Mouse (Mus musculus) R1 (cell line): ENCODE measurements at regions not wholly inside any gene's neighbourhood (a gene's known extent, or its start where the extent isn't known, plus 50 kb on each side); places are given as distances from the start of the nearest gene placed in this dataset.
"Not testable (repeated sequence)": the region's sequence is repeated elsewhere in the genome, so short reads cannot be mapped to it uniquely, and the experiment has no call there.

Source experiments
- DNase-seq: peaks from one replicate; pipeline ENCODE4 v3.0.0-alpha.2; 2018; ENCODE audit warnings: low read depth, low spot score

GRCm38 (mm10) chr3:79002173-79002848 is 284.0 kb downstream of the Rapgef2 start:
- DNase-seq, result no peak

- DNase-seq, result no peak
Observed at GRCm38 (mm10) chr3:79001754-79002153, 284.6 kb downstream of the Rapgef2 start.

- DNase-seq, result no peak
Observed at GRCm38 (mm10) chr3:79000293-79000692, 286.0 kb downstream of the Rapgef2 start.

- DNase-seq, result no peak
Observed at GRCm38 (mm10) chr3:78999803-79000202, 286.5 kb downstream of the Rapgef2 start.

- peak; percentile 24 for DNase-seq
Observed at GRCm38 (mm10) chr3:78988120-78988519, 298.2 kb downstream of the Rapgef2 start.

GRCm38 (mm10) chr3:78986726-78987125 is 299.6 kb downstream of the Rapgef2 start:
- DNase-seq, result peak; percentile 51

- no peak for DNase-seq
Observed at GRCm38 (mm10) chr3:78981057-78981456, 305.3 kb downstream of the Rapgef2 start.

GRCm38 (mm10) chr3:78978781-78979180 is 307.5 kb downstream of the Rapgef2 start:
- DNase-seq, result no peak

- not testable (repeated sequence) for DNase-seq
Observed at GRCm38 (mm10) chr3:78966683-78967549, 319.4 kb downstream of the Rapgef2 start.

GRCm38 (mm10) chr3:78964231-78964858 is 322.0 kb downstream of the Rapgef2 start:
- DNase-seq, result no peak

GRCm38 (mm10) chr3:78958781-78959180 is 327.5 kb downstream of the Rapgef2 start:
- DNase-seq, result peak; percentile 61

GRCm38 (mm10) chr3:78955364-78955763 is 331.0 kb downstream of the Rapgef2 start:
- DNase-seq, result no peak

GRCm38 (mm10) chr3:78949385-78949784 is 336.9 kb downstream of the Rapgef2 start:
- DNase-seq, result peak; percentile 55

- peak; percentile 14 for DNase-seq
Observed at GRCm38 (mm10) chr3:78948700-78949099, 337.6 kb downstream of the Rapgef2 start.

- peak; percentile 78 for DNase-seq
Observed at GRCm38 (mm10) chr3:78948171-78948570, 338.1 kb downstream of the Rapgef2 start.

GRCm38 (mm10) chr3:78947183-78947582 is 339.1 kb downstream of the Rapgef2 start:
- no peak for DNase-seq

GRCm38 (mm10) chr3:78944185-78944584 is 342.1 kb downstream of the Rapgef2 start:
- peak; percentile 6 for DNase-seq

- no peak for DNase-seq
Observed at GRCm38 (mm10) chr3:78932975-78933374, 353.3 kb downstream of the Rapgef2 start.

GRCm38 (mm10) chr3:78919850-78920249 is 366.5 kb downstream of the Rapgef2 start:
- DNase-seq, result no peak

GRCm38 (mm10) chr3:78919407-78919806 is 366.9 kb downstream of the Rapgef2 start:
- DNase-seq, result peak; percentile 76

GRCm38 (mm10) chr3:78908196-78908844 is 378.0 kb downstream of the Rapgef2 start:
- no peak for DNase-seq

- DNase-seq, result no peak
Observed at GRCm38 (mm10) chr3:78907778-78908177, 378.5 kb downstream of the Rapgef2 start.
